Mouse (Mus musculus) embryonic facial prominence, embryonic 13.5 days (tissue): ENCODE measurements around the gene Slc35f3. TPM values are rescaled to one million over a fixed set of nuclear protein-coding genes. Genes with fewer than 3 reads are reported as not detected.
A peak's percentile ranks its signal among the peaks of the same experiment; 100 is the strongest.

Experiments
- ATAC-seq: fragments of 200-750 bp; cut with Nextera tagmentation; 2 replicates; pipeline ENCODE4 v1.8.0; 2017; ENCODE audit warnings: low read depth; ENCODE audit not compliant: insufficient number of reproducible peaks, insufficient read depth, low FRiP score, low TSS enrichment
- H3K27ac ChIP-seq: fragments of 300-500 bp; sonication (generic); 2 replicates; pipeline ENCODE4 v1.5.1; 2015; ENCODE audit warnings: moderate library complexity, mild to moderate bottlenecking, inconsistent platforms
- H3K27me3 ChIP-seq: fragments of 300-500 bp; sonication (generic); 2 replicates; pipeline ENCODE4 v1.6.1; 2015; ENCODE audit warnings: mild to moderate bottlenecking, inconsistent platforms
- H3K36me3 ChIP-seq: fragments of 300-500 bp; sonication (generic); 2 replicates; pipeline ENCODE4 v1.6.1; 2015; ENCODE audit warnings: mild to moderate bottlenecking, inconsistent platforms
- H3K4me1 ChIP-seq: fragments of 300-500 bp; sonication (generic); 2 replicates; pipeline ENCODE4 v1.6.1; 2015; ENCODE audit warnings: inconsistent platforms
- H3K4me2 ChIP-seq: fragments of 300-500 bp; sonication (generic); 2 replicates; pipeline ENCODE4 v1.6.1; 2015; ENCODE audit warnings: moderate library complexity, mild to moderate bottlenecking, inconsistent platforms
- H3K4me3 ChIP-seq: fragments of 300-500 bp; sonication (generic); 2 replicates; pipeline ENCODE4 v1.5.1; 2015; ENCODE audit warnings: mild to moderate bottlenecking, inconsistent platforms
- H3K9ac ChIP-seq: fragments of 300-500 bp; sonication (generic); 2 replicates; pipeline ENCODE4 v1.6.1; 2015; ENCODE audit warnings: mild to moderate bottlenecking, inconsistent platforms
- H3K9me3 ChIP-seq: fragments of 300-500 bp; sonication (generic); 2 replicates; pipeline ENCODE4 v1.6.1; 2016; ENCODE audit warnings: inconsistent platforms
- WGBS: fragments of 180-500 bp; shearing (Covaris S2); methylation state at CpG from one replicate; pipeline ENCODE4 v1.1.7; 2015; ENCODE audit warnings: mixed read lengths; 5-methylcytosine and 5-hydroxymethylcytosine counted together
- polyA plus RNA-seq: library from polyadenylated mRNA; unstranded; fragments of >200 nt; fragmentation: Nextera tagmentation; extraction: Ambion mirVana; gene quantifications from 2 replicates; pipeline ENCODE4 v1.2.1, GENCODE M21; 2015

Slc35f3 gene
- polyA plus RNA-seq, result 0.28 and 0.44 TPM in 2 replicates

DNA sequence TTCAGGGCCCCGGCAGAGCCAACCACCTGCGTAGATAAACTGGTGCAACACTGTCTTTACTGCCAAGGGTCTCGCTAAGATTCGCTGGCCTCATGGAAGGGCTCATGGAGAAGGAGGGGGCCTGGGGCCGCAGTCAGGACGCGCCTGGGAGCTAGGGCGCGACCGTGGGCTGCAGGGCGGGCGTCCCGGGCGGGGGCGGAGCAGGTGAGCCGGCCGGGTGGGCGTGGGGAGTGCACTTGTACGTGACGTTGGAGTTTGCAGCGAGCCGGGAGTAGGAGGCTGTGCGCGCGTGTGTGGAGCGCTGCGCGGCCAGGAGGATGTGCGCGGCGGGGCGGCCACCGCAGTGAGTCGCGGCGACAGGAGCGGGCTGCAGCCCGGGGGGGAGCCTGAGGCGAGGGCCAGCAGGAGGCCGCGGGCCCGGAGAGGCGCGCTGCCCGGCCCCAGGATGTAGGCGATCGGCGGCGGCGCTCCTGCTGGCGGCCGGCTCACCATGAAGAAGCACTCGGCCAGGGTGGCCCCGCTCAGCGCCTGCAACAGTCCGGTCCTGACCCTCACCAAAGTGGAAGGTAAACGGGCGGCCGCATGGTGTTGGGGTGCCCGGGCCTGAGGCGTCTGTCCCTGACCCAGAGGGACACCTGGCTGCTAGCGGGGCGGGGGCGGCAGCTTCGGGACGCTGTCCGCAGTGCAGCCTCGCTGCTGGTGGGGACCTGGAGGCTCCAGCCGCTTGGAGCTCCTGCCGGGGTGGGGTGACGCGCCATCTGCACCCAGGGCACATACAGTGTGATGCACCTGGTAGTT lies at the start of gene Slc35f3:
Slc35f3 (plus strand) TSS at position 263 of the 798 bp plus-strand sequence.
- Histone ChIP-seq H3K4me3 (peak within 1 kb of the TSS; percentile 50), H3K36me3 (no peaks in the 10 kb centered on the region), H3K4me2 (peak within 1 kb of the TSS; percentile 97), H3K27me3 (peaks cover 40% of the 10 kb centered on the region), H3K27ac (no peak within 1 kb of the TSS), H3K9me3 (no peaks in the 10 kb centered on the region), H3K9ac (peak within 1 kb of the TSS; percentile 65), H3K4me1 (peaks cover 9% of the 10 kb centered on the region; the same call in 1 of the 2 replicates)
- WGBS, result under 1% methylated on average over 72 of the region's 72 CpGs
- ATAC-seq, result peak; percentile 63; the same call in 1 of the 2 replicates

- Histone ChIP-seq H3K27ac (no peak overlapping the region), H3K4me3 (no peak overlapping the region), H3K36me3 (no peaks in the 10 kb centered on the region), H3K27me3 (no peaks in the 10 kb centered on the region), H3K9me3 (no peaks in the 10 kb centered on the region), H3K4me2 (no peak overlapping the region), H3K9ac (no peak overlapping the region), H3K4me1 (no peaks in the 10 kb centered on the region)
- no peak for ATAC-seq
- 43% methylated on average over 4 of the region's 4 CpGs for WGBS
Measured at GRCm38 (mm10) chr8:126250486-126250885, 47.9 kb upstream of the Slc35f3 start.

DNA sequence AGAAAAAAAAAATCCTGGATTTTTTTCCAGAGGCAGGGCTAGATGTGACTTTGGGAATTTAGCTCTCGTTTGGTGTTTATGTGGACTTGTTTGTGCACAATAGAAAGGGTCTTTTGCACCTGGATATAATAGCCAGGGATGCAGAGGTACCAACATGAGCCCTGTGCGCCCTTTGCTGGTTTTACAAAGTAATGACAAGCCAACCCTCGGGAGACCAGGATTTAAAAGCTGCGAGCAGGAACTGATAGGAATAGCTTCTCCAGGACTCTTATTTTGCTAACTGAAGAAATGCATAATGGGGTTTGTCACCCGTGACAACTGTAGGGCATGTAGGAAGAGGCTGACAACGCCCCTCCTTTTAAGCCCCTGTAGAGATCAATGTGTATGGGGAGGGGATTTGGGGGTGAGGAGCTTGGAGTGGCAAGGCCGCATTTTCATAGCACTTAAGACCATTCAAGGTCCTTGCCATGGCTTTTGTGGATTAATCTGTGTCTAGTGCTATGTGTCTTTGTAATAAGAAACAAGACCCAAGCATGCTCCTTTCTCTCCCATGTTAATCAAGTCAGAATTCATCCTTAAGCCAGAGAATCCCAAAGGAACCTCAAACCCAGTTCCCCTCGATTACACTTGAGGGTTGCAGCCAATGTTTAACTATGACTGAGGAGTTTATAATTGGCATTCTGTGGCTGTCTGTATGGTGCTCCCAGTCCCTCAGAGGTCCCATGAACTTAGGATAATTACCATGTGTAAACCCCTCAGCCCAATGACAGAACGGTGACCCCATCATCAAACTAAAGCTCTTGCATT lies 41.6 kb upstream of the Slc35f3 start:
- Histone ChIP-seq H3K4me3 (no peak overlapping the region), H3K27ac (no peak overlapping the region), H3K27me3 (peaks cover 18% of the 10 kb centered on the region), H3K36me3 (no peaks in the 10 kb centered on the region), H3K4me2 (no peak overlapping the region), H3K9ac (no peak overlapping the region), H3K9me3 (no peaks in the 10 kb centered on the region), H3K4me1 (no peaks in the 10 kb centered on the region)
- ATAC-seq, result no peak
- WGBS, result 45% methylated on average over 9 of the region's 9 CpGs

GRCm38 (mm10) chr8:126257392-126257681 lies 41.0 kb upstream of the Slc35f3 start:
- peaks cover 18% of the 10 kb centered on the region for H3K27me3 ChIP-seq
- WGBS, result 66% methylated on average over 8 of the region's 8 CpGs
- H3K4me2 ChIP-seq, result no peak overlapping the region
- no peaks in the 10 kb centered on the region for H3K9me3 ChIP-seq
- no peak overlapping the region for H3K27ac ChIP-seq
- no peak for ATAC-seq
- no peaks in the 10 kb centered on the region for H3K36me3 ChIP-seq
- no peaks in the 10 kb centered on the region for H3K4me1 ChIP-seq
- H3K4me3 ChIP-seq, result no peak overlapping the region
- H3K9ac ChIP-seq, result no peak overlapping the region

GRCm38 (mm10) chr8:126258175-126258781 lies 40.1 kb upstream of the Slc35f3 start:
- Histone ChIP-seq H3K4me2 (peak overlapping the region; percentile 54), H3K9ac (no peak overlapping the region), H3K9me3 (no peaks in the 10 kb centered on the region), H3K36me3 (no peaks in the 10 kb centered on the region), H3K27ac (no peak overlapping the region), H3K4me1 (no peaks in the 10 kb centered on the region), H3K4me3 (peak overlapping the region; percentile 23), H3K27me3 (peaks cover 18% of the 10 kb centered on the region)
- WGBS, result 5% methylated on average over 15 of the region's 15 CpGs
- 0 out of 2 replicates have a peak, but pooled peaks have one; percentile 37 for ATAC-seq

DNA sequence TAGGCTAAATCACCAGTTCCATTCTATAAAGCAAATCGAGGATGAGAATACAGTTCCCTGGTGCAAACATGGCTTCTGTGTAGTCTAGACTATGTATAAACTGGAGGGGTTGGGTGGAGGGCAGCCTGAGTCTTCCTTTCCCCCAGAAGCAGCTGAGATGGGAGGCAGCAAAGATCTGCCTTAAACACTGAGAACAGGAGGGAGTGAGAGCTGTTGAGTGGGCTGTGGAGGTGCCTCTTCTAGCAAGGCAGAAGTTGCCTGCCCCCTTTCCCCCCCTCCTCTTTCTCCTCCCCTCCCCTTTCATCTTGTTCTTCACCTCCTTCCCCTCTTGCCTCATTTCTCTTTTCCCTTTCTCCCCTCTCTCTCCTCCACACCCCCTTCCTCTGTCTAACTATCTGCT lies 33.2 kb upstream of the Slc35f3 start:
- Histone ChIP-seq H3K4me1 (no peaks in the 10 kb centered on the region), H3K27me3 (no peaks in the 10 kb centered on the region), H3K36me3 (no peaks in the 10 kb centered on the region), H3K27ac (no peak overlapping the region), H3K9ac (no peak overlapping the region), H3K4me3 (no peak overlapping the region), H3K4me2 (no peak overlapping the region), H3K9me3 (no peaks in the 10 kb centered on the region)
- 79% methylated on average over 1 of the region's 1 CpGs for WGBS
- ATAC-seq, result no peak

- H3K4me1 ChIP-seq, result no peaks in the 10 kb centered on the region
- H3K9me3 ChIP-seq, result no peaks in the 10 kb centered on the region
- no peak overlapping the region for H3K27ac ChIP-seq
- H3K4me3 ChIP-seq, result no peak overlapping the region
- H3K27me3 ChIP-seq, result no peaks in the 10 kb centered on the region
- 28% methylated on average over 8 of the region's 8 CpGs for WGBS
- ATAC-seq, result no peak
- no peaks in the 10 kb centered on the region for H3K36me3 ChIP-seq
- H3K4me2 ChIP-seq, result no peak overlapping the region
- H3K9ac ChIP-seq, result no peak overlapping the region
Measured at GRCm38 (mm10) chr8:126267118-126267517, 31.2 kb upstream of the Slc35f3 start.

GRCm38 (mm10) chr8:126269733-126270132 lies 28.6 kb upstream of the Slc35f3 start:
- no peaks in the 10 kb centered on the region for H3K36me3 ChIP-seq
- H3K9me3 ChIP-seq, result no peaks in the 10 kb centered on the region
- ATAC-seq, result no peak
- H3K4me2 ChIP-seq, result no peak overlapping the region
- H3K27me3 ChIP-seq, result no peaks in the 10 kb centered on the region
- no peaks in the 10 kb centered on the region for H3K4me1 ChIP-seq
- H3K4me3 ChIP-seq, result no peak overlapping the region
- WGBS, result 43% methylated on average over 6 of the region's 6 CpGs
- H3K9ac ChIP-seq, result no peak overlapping the region
- H3K27ac ChIP-seq, result no peak overlapping the region

DNA sequence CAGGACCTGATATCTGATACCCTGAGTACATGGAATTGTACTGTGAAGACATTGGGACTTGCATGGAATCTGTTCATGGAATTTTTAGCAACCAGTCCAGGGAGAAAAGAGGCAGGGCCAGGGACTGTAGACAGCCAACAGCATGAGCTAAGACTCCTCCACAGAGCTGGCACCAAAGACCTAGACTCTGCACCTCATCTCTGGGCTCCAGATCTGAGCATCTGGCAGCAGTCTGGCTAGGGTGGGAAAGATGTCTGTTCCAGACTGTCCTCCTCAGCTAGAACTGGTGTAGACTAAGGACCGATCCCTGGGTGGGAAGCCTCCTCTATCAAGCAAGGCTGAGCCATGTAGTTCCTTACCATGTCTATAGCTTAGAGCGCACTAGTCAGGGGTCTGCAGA lies 25.9 kb upstream of the Slc35f3 start:
- no peaks in the 10 kb centered on the region for H3K27me3 ChIP-seq
- no peak overlapping the region for H3K4me2 ChIP-seq
- no peaks in the 10 kb centered on the region for H3K9me3 ChIP-seq
- WGBS, result 96% methylated on average over 2 of the region's 2 CpGs
- ATAC-seq, result no peak
- no peak overlapping the region for H3K9ac ChIP-seq
- H3K4me1 ChIP-seq, result no peaks in the 10 kb centered on the region
- H3K36me3 ChIP-seq, result no peaks in the 10 kb centered on the region
- no peak overlapping the region for H3K27ac ChIP-seq
- no peak overlapping the region for H3K4me3 ChIP-seq

- H3K9me3 ChIP-seq, result no peaks in the 10 kb centered on the region
- no peak overlapping the region for H3K4me2 ChIP-seq
- H3K4me3 ChIP-seq, result no peak overlapping the region
- no peak for ATAC-seq
- H3K27me3 ChIP-seq, result no peaks in the 10 kb centered on the region
- H3K4me1 ChIP-seq, result no peaks in the 10 kb centered on the region
- WGBS, result 69% methylated on average over 4 of the region's 4 CpGs
- H3K36me3 ChIP-seq, result no peaks in the 10 kb centered on the region
- no peak overlapping the region for H3K27ac ChIP-seq
- no peak overlapping the region for H3K9ac ChIP-seq
Measured at GRCm38 (mm10) chr8:126273066-126273465, 25.3 kb upstream of the Slc35f3 start.

GRCm38 (mm10) chr8:126274866-126275360 lies 23.4 kb upstream of the Slc35f3 start:
- ATAC-seq, result no peak
- 70% methylated on average over 4 of the region's 4 CpGs for WGBS
- Histone ChIP-seq H3K9ac (no peak overlapping the region), H3K27me3 (no peaks in the 10 kb centered on the region), H3K36me3 (no peaks in the 10 kb centered on the region), H3K4me3 (no peak overlapping the region), H3K9me3 (no peaks in the 10 kb centered on the region), H3K27ac (no peak overlapping the region), H3K4me2 (no peak overlapping the region), H3K4me1 (no peaks in the 10 kb centered on the region)
